Mouse (Mus musculus): ENCODE data around the gene Nup35. TPM values are rescaled to one million over a fixed set of nuclear protein-coding genes. Genes with fewer than 3 reads are reported as not detected.

Nup35 gene
- polyA plus RNA-seq, 1 experiment: 17.1 TPM

DNA sequence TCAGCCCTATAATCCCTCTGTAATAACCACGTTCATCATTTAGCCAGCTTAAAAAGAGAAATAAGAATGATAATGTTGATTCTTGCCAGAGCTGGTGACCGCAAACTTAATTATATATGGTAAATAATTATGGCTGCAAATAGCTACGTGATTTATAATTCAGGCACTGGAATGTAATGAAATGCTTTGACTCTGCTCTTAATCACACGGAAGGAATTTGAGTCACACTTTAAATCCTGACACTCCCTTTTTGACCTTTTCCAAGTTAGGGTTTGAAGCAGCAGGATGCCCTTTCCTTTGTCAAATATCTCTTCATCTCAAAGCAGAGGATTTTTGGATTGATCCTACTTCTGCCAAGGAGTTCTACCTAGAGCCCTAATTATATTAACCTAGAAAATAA lies 71.2 kb downstream of the Nup35 start:
- Histone ChIP-seq H3K4me3 (no peak overlapping the region), H3K79me2 (ENCODE audit: control insufficient read depth, insufficient read depth) (no peaks in the 10 kb centered on the region), H3K4me2 (ENCODE audit: low read depth) (no peak overlapping the region), H3K36me3 (ENCODE audit: control insufficient read depth, insufficient read depth) (no peaks in the 10 kb centered on the region), H3ac (ENCODE audit: control insufficient read depth, insufficient read length) (no peak overlapping the region), H3K27me3 (ENCODE audit: control insufficient read depth, insufficient read depth, insufficient read length) (no peaks in the 10 kb centered on the region)
- TF ChIP-seq TCF3 (IDR thresholded peaks at IDR 0.05; ENCODE audit: insufficient read length, low read depth) (no peak), POLR2A (IDR thresholded peaks at IDR 0.05; ENCODE audit: insufficient read length, low read depth) (no peak), USF1 (IDR thresholded peaks at IDR 0.05; ENCODE audit: low read depth) (no peak)

DNA sequence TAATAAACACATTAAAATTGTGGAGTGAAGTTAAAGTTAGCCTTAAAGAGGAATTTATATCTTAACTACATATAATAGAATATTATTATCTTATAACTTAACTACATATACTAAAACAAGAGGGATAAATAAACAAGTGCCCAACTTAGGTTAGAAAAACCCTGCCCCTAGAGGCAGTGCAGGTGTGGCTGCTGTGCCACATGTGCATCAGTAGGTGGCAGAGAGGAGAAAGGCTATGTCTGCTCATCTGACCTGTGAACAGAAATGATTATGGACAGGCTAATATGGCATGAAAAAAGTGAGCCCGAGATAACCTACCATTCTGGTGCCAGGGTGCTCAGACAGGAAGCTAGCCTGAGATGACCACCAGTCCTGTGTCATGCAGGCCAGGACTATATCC lies 90.4 kb downstream of the Nup35 start:
- H3K4me3 ChIP-seq: no peak overlapping the region
- no peaks in the 10 kb centered on the region for H3K79me2 ChIP-seq (ENCODE audit: control insufficient read depth, insufficient read depth)
- TF ChIP-seq USF1 (IDR thresholded peaks at IDR 0.05; ENCODE audit: low read depth) (no peak), CEBPB (IDR thresholded peaks at IDR 0.05; ENCODE audit: insufficient read depth, poor library complexity, severe bottlenecking) (no peak), MYOD1 (IDR thresholded peaks at IDR 0.05; ENCODE audit: control insufficient read depth in 1 of 3, insufficient read length in 2 of 3, low read depth in 2 of 3) (no peak), SRF (IDR thresholded peaks at IDR 0.05; ENCODE audit: control insufficient read depth, insufficient read length, low read depth) (no peak), TCF3 (IDR thresholded peaks at IDR 0.05; ENCODE audit: insufficient read length, low read depth) (no peak), POLR2AphosphoS2 (IDR thresholded peaks at IDR 0.05; ENCODE audit: insufficient read length, low read depth) (no peak), E2F4 (IDR thresholded peaks at IDR 0.05; ENCODE audit: insufficient read depth) (no peak), MAX (IDR thresholded peaks at IDR 0.05; ENCODE audit: low read depth) (no peak), POLR2A (IDR thresholded peaks at IDR 0.05; ENCODE audit: insufficient read length, low read depth) (no peak), MYOG (IDR thresholded peaks at IDR 0.05; ENCODE audit: control insufficient read depth in 1 of 3, insufficient read depth in 1 of 3, insufficient read length in 2 of 3, low read depth in 2 of 3) (no peak), REST (IDR thresholded peaks at IDR 0.05; ENCODE audit: insufficient read depth, insufficient read length) (no peak), TCF12 (IDR thresholded peaks at IDR 0.05; ENCODE audit: insufficient read depth, poor library complexity, severe bottlenecking) (no peak)

More for the DNA sequence above, 90.4 kb downstream of the Nup35 start:
- H3K36me3 ChIP-seq (ENCODE audit: control insufficient read depth, insufficient read depth): no peaks in the 10 kb centered on the region
- H3K4me2 ChIP-seq (ENCODE audit: low read depth): no peak overlapping the region
- H3ac ChIP-seq (ENCODE audit: control insufficient read depth, insufficient read length): no peak overlapping the region
- no peaks in the 10 kb centered on the region for H3K27me3 ChIP-seq (ENCODE audit: control insufficient read depth, insufficient read depth, insufficient read length)

Other genes with a start within 250 kb of the Nup35 start
- 0.06 TPM for gene Frzb, start 169.6 kb upstream of the Nup35 start, polyA plus RNA-seq (2012; fragmentation: generic; extraction: Trizol)
- 34.8 TPM for gene Nckap1, start 35.9 kb upstream of the Nup35 start, polyA plus RNA-seq (2012; fragmentation: generic; extraction: Trizol)
- 3.4 TPM for gene Dusp19, start 191 bp upstream of the Nup35 start, polyA plus RNA-seq (2012; fragmentation: generic; extraction: Trizol)

Measured in myocyte (in vitro differentiated cells).